Mouse (Mus musculus) gastrocnemius, postnatal 10 days (tissue): ENCODE data around the gene Irf9. TPM values are rescaled to one million over a fixed set of nuclear protein-coding genes. Genes with fewer than 3 reads are reported as not detected.

Source experiments
- DNase-seq: peaks from one replicate; pipeline ENCODE4 v3.0.0; 2021; ENCODE audit warnings: mixed read lengths
- long read RNA-seq, 2 experiments: library from polyadenylated mRNA; stranded (forward); transcript quantifications; one replicate each; pipeline ENCODE4 v2.0.0; 2021
- total RNA-seq, 2 experiments: library from RNA; stranded (reverse); gene quantifications; 2 replicates each; pipeline ENCODE4 v1.2.3; 2021

Irf9 gene
- 1 to 10 TPM; 5.0 to 5.7 TPM for total RNA-seq
- long read RNA-seq, experiment 1, partial matches to known transcripts = 0 of 5 reads
- long read RNA-seq, experiment 1, other reads (novel, unspliced or antisense) = 2 of 5 reads
- long read RNA-seq, experiment 2, transcript Irf9-202 (9 exons, 2,459 nt) = major isoform, 7 of 10 reads
- long read RNA-seq, experiment 2, partial matches to known transcripts = 1 of 10 reads
- long read RNA-seq, experiment 2, other reads (novel, unspliced or antisense) = 0 of 10 reads

DNA sequence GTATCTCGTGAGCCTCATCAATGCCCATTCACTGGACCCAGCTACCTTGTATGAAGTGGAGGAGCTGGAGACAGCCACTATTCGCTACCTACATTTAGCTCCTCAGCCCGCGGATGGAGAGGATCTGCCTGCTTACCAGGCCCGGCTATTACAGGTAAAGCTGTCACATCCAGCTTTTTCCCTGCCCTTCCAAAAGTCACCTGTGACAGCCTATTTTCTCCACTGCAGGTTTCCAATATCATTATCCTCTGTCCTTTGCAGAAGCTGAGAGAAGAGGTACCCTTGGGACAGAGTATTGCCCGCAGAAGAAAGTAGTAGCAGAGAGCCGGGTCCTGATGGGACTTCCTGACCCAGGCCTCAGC lies at the start of gene Irf9:
Gene Irf9 (plus strand): TSS at position 301 of the 362 bp plus-strand sequence.
- no peak for DNase-seq

DNA sequence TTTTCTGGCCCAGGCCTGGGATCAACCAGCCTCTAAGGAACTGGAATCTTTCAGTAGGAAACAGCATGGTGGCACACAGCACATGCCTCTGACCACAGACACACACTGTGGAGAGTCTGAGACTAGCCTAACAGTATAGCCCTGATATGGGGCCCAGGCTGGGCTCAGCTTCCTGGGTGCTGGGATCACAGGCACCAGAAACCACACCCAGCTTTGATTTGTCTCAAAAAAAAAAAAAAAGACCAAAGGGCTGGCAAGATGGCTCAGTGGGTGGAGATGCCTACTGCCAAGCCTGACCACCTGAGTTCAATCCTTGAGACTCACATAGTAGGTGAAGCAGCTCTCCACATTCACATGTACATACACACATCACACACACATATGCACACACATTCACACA lies 48.7 kb upstream of the Irf9 start:
- DNase-seq = no peak

- DNase-seq = no peak
These were observed 47.6 kb upstream of the Irf9 start for GRCm38 (mm10) chr14:55555788-55556187.

DNA sequence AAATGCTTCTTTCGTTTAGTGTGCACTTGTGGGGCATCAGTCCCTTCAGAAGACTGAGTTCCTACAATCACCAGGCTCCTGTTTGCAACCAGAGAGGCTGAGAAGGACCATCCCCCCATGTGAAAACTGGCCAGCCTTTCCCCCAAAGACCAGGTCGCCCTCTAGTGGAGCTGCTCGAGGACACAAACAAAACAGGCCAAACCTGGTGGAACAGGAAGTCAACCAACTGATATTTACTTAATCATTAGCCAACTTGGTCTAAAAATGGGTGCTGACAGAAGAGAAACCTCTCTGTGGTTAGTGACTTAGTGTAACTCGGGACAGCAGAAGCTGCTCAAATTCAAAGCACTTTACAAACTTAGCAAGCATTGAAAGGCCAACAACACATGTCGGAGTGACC lies 46.4 kb upstream of the Irf9 start:
- DNase-seq = peak; percentile 77

DNA sequence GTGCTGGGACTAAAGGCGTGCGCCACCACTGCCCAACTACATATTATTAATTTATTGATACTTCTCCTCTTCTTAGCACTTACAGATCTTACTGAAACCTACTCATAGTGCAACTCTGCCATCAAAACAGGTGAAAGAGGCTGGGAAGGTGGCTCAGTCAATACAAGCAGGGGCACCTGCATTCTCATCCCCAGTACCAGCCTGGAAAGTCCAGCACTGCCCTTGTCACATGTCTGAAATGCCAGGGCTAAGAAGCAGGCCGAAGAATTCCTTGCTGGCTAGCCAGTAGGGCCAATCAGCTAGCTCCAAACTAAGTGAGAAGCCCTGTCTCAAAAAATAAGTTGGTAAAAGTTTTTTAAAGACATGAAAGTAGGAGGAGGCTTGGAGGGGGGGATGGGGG lies 45.8 kb upstream of the Irf9 start:
- DNase-seq = no peak

DNA sequence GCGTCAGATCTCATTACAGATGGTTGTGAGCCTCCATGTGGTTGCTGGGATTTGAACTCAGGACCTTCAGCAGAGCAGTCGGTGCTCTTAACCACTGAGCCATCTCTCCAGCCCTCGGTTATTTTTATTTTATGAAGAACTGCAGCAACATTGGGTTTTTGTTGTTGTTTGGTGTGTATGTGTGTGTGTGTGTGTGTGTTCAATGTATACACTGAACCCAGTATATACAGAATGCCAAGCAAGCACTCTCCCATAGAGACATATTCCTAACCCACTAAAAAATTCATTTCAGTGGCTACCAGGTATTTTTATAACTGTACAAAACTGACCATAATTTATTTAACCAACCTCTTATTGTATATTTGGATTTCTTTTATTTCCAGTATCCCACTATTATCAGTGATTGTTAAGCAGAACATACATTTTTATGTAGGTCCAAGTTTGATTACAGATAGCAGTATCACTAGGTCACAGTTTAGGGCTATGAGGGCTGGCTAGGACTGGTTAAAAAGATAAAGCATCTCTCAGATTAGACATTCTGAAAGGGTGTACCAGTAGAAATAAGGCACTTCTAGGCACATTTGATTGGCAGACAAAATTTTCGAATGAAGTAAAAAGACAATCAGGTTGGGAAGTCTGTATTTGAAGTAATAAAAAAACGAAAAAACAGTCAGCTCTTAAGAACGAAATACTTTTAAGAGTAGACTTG lies 44.5 kb upstream of the Irf9 start:
- no peak for DNase-seq

GRCm38 (mm10) chr14:55559799-55560201 lies 43.6 kb upstream of the Irf9 start, which contains the start of gene Dcaf11:
Dcaf11 (plus strand) TSS chr14:55560006.
- DNase-seq = peak; percentile 89

DNA sequence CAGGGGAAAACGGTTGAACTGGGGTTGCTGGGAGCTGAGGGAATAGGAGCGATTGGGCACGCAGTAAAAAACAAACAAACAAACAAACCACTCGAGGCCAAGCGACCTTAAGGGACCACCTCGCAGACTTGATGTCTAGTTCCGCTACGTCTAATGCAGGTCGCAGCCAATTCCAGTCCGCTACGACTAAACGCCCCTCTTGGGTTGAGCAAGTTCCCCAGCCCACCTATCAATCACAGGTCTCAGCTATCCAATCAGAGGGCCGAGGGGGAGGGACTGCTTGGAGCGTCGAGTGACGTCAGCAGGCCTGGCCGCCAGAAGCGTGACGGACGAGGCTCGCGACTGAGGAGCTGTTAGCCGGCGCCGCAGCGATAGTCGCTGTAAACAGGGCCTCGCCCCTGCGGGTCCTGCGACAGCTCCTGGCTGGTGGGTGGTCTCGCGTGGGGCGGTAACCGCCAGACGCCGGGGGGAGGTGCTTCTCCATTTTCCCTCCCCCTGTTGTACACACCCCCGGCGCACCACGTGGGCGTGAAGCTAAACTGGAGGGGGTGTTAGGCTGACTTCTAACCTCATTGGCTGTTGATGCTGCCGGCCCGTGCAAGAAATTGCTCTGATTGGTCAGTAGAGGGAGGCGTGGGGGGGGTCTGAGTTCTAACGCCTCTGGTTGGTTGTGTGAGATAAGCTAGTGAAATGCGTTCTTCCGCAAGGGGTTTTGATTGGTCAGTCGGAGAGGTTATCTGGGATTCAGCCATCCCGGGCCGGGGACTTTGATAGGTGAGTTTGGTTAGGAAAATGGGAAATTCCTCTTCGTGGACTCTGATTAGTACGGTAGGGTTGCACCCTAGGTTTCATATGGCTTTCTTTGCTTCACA lies 42.9 kb upstream of the Irf9 start, which contains the start of gene A730061H03Rik:
Gene A730061H03Rik (minus strand): TSS at position 205 of the 872 bp plus-strand sequence.
- peak; percentile 95 for DNase-seq

DNA sequence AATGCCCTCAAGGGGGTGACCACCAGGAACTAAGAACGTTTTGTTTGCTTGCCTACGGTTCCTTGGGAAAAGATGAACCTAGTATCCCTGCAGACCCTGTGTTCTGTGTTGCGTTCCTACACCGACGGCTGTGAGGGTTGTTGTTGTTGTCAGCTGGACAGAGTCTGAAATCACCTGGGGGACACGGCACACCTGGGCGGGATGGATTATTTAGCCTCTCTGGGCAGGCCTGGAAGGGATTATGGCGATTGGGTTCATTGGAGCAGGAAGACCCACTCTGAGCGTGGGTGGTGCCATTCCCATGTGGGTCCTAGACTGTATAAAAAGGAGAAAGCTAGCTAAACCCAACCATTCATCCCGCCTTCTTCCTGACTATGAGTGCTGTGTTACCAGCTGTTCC lies 41.5 kb upstream of the Irf9 start:
- DNase-seq = no peak

- no peak for DNase-seq
These were observed 40.1 kb upstream of the Irf9 start for GRCm38 (mm10) chr14:55563249-55563648.

GRCm38 (mm10) chr14:55565748-55566147 lies 37.6 kb upstream of the Irf9 start:
- DNase-seq = no peak

GRCm38 (mm10) chr14:55567496-55567895 lies 35.9 kb upstream of the Irf9 start:
- DNase-seq = no peak

GRCm38 (mm10) chr14:55570588-55570987 lies 32.8 kb upstream of the Irf9 start:
- no peak for DNase-seq

GRCm38 (mm10) chr14:55571760-55572159 lies 31.6 kb upstream of the Irf9 start:
- no peak for DNase-seq

- peak; percentile 62 for DNase-seq
These were observed 28.1 kb upstream of the Irf9 start, which contains the start of gene Fitm1 for GRCm38 (mm10) chr14:55575302-55575701. Fitm1 (plus strand) TSS chr14:55575617.

GRCm38 (mm10) chr14:55575711-55576110 lies 27.7 kb upstream of the Irf9 start:
- no peak for DNase-seq

DNA sequence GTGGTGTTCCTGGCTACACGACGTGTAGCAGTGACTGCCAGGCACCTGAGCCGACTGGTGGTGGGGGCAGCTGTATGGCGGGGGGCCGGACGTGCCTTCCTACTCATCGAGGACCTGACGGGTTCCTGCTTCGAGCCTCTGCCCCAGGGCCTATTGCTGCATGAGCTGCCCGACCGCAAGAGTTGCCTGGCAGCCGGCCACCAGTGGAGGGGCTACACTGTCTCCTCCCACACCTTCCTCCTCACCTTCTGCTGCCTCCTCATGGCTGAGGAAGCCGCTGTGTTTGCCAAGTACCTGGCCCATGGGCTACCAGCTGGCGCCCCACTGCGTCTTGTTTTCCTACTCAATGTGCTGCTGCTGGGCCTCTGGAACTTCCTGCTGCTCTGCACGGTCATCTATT lies 27.0 kb upstream of the Irf9 start:
- DNase-seq = peak; percentile 55

GRCm38 (mm10) chr14:55577871-55578667 lies 25.3 kb upstream of the Irf9 start, which contains the start of gene Psme1:
Psme1 (plus strand) TSS chr14:55578123.
- DNase-seq = peak; percentile 71

GRCm38 (mm10) chr14:55578668-55579269 lies 24.6 kb upstream of the Irf9 start:
- peak; percentile 71 for DNase-seq

DNA sequence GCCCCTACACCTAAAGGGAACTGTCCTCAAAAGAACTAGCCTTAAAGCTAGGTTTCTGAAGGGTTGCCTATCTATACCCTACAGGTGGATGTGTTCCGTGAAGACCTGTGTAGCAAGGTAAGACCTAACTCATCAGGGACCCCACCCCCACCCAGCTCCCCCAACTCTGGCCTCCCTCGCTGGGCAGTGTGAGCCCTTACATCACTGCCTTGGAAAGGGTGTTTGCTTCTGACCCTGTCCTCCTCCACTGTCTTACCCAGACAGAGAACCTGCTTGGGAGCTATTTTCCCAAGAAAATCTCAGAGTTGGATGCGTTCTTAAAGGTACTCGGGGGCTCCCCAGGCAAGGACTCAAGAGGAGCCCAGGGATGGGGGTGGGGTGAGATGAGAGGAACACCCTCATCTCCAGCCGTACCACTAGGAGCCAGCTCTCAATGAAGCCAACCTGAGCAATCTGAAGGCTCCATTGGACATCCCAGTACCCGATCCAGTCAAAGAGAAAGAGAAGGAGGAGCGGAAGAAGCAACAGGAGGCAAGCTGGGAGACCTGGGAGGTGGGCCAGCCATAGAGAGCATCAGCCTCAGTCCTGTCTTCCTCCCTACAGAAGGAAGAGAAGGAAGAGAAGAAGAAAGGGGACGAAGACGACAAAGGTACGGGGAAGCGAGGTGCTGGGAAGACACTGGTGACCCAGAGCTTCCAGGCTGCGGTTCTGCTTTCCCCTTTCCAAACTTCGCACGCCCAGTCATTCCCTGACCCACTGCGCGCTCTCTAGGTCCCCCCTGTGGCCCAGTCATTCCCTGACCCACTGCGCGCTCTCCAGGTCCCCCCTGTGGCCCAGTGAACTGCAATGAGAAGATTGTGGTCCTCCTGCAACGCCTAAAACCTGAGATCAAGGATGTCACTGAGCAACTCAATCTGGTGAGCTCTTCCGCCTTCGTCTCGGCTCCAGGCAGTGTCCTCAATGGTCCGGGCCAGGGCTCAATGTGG lies 23.6 kb upstream of the Irf9 start:
- DNase-seq = no peak
